In genomic region chr14:20825516-20825915, GRCm38 (mm10) we compare ENCODE assay signal across 17 mouse cellular contexts.
"Had no signal": no experiment of that assay in that cellular context is flagged by ENCODE, and none has a peak within 500 bp of the region (broad histone marks: within the 10 kb centered on the region; RNA-seq: fewer than 3 reads in every experiment).

No protein-coding gene starts in this region.

- H3K27ac ChIP-seq: kidney, embryonic 15.5 days; liver, embryonic 13.5 days; midbrain, embryonic 12.5 days; midbrain, embryonic 15.5 days; neural tube, embryonic 12.5 days; neural tube, embryonic 15.5 days had no signal

- DNase-seq: kidney, adult 2 months; kidney, postnatal 10 days; kidney, postnatal 36 days; liver, embryonic 13.5 days; lung, adult 2 months; lung, postnatal 14 days; lung, postnatal 4 days; right cerebral cortex, adult 18-20 months; right cerebral cortex, postnatal 14 days; thymus, adult 2 months; thymus, postnatal 14 days; thymus, postnatal 4 days had no signal

- H3K4me3 ChIP-seq: kidney, embryonic 15.5 days; liver, embryonic 13.5 days; midbrain, embryonic 12.5 days; midbrain, embryonic 15.5 days; neural tube, embryonic 12.5 days; neural tube, embryonic 15.5 days had no signal
